Mouse (Mus musculus) T-helper 1 cell (primary cell): ENCODE results near the gene Slc25a28.

Experiments
- in situ Hi-C: fragments of 300-600 bp; cut with MboI, MseI; formaldehyde crosslinking; loops from one replicate; pipeline ENCODE4 v1.15.1; 2025; ENCODE audit warnings: high pct_unique_total_duplicates

Slc25a28 gene

GRCm38 (mm10) chr19:43674730-43675524 is at the start of gene Slc25a28:
TSS of gene Slc25a28 (minus strand) at chr19:43674881.
- in situ Hi-C loops: loop anchor here (10.0 kb wide), 1 partner anchor 600 kb away; no protein-coding TSS in a partner anchor

GRCm38 (mm10) chr19:43724194-43724593 is 49.5 kb upstream of the Slc25a28 start:
- in situ Hi-C loops: no loop called here

GRCm38 (mm10) chr19:43723501-43723900 is 48.8 kb upstream of the Slc25a28 start:
- in situ Hi-C loops: no loop called here

- in situ Hi-C loops: no loop called here
Observed at GRCm38 (mm10) chr19:43722891-43723290, 48.2 kb upstream of the Slc25a28 start.

- in situ Hi-C loops: no loop called here
Observed at GRCm38 (mm10) chr19:43720061-43720460, 45.4 kb upstream of the Slc25a28 start.

GRCm38 (mm10) chr19:43711971-43712370 is 37.3 kb upstream of the Slc25a28 start:
- in situ Hi-C loops: no loop called here

- in situ Hi-C loops: no loop called here
Observed at GRCm38 (mm10) chr19:43711159-43711916, 36.7 kb upstream of the Slc25a28 start.

GRCm38 (mm10) chr19:43709317-43709716 is 34.6 kb upstream of the Slc25a28 start:
- in situ Hi-C loops: no loop called here

GRCm38 (mm10) chr19:43708206-43708605 is 33.5 kb upstream of the Slc25a28 start:
- in situ Hi-C loops: no loop called here

GRCm38 (mm10) chr19:43704787-43705497 is 30.3 kb upstream of the Slc25a28 start:
- in situ Hi-C loops: no loop called here

- in situ Hi-C loops: no loop called here
Observed at GRCm38 (mm10) chr19:43704211-43704610, 29.5 kb upstream of the Slc25a28 start.

- in situ Hi-C loops: no loop called here
Observed at GRCm38 (mm10) chr19:43699763-43700155, 25.1 kb upstream of the Slc25a28 start.

- in situ Hi-C loops: no loop called here
Observed at GRCm38 (mm10) chr19:43699021-43699762, 24.5 kb upstream of the Slc25a28 start.

- in situ Hi-C loops: no loop called here
Observed at GRCm38 (mm10) chr19:43697666-43698370, 23.1 kb upstream of the Slc25a28 start.

GRCm38 (mm10) chr19:43695514-43695964 is 20.9 kb upstream of the Slc25a28 start:
- in situ Hi-C loops: no loop called here

GRCm38 (mm10) chr19:43692815-43693214 is 18.1 kb upstream of the Slc25a28 start:
- in situ Hi-C loops: no loop called here

GRCm38 (mm10) chr19:43689419-43690246 is 15.0 kb upstream of the Slc25a28 start, which contains the start of gene Entpd7:
TSS of gene Entpd7 (plus strand) at chr19:43689672.
- in situ Hi-C loops: loop anchor here (10.0 kb wide), 2 partner anchors 1385 to 1615 kb away; partner anchors contain the start of gene Kazald1

- in situ Hi-C loops: loop anchor here (10.0 kb wide), 2 partner anchors 1393 to 1607 kb away; partner anchors contain the start of gene Kazald1
Observed at GRCm38 (mm10) chr19:43681541-43681940, 6.9 kb upstream of the Slc25a28 start.

GRCm38 (mm10) chr19:43679474-43679981 is 4.8 kb upstream of the Slc25a28 start:
- in situ Hi-C loops: loop anchor here (10.0 kb wide), 1 partner anchor 595 kb away; no protein-coding TSS in a partner anchor
